In genomic region chr6:139750599-139750998, GRCm38 (mm10) we compare ENCODE assay signal across 20 mouse cellular contexts.
DNase-seq lines count a peak whose midpoint lies in the region; TF ChIP-seq lines count a peak whose summit lies in the region.
"Had no signal": no experiment of that assay in that cellular context is flagged by ENCODE, and none has a peak within 500 bp of the region (broad histone marks: within the 10 kb centered on the region; RNA-seq: fewer than 3 reads in every experiment).

No protein-coding gene starts in this region.

- TF ChIP-seq CTCF in left cerebral cortex, adult 2 months (IDR thresholded peaks at IDR 0.05): no peak

- H3K4me3 ChIP-seq in left cerebral cortex, adult 2 months: no peak overlapping the region
- H3K4me3 ChIP-seq: embryonic facial prominence, embryonic 13.5 days; embryonic facial prominence, embryonic 15.5 days; erythroblast, embryonic 14.5 days; forebrain, embryonic 10.5 days; forebrain, embryonic 12.5 days had no signal

- no peak for DNase-seq in left cerebral cortex, adult 2 months (ENCODE audit: extremely low spot score in 1 of 2, low spot score in 2 of 2)
- no peak for DNase-seq in left cerebral cortex, adult 11 months (ENCODE audit: low spot score)
- peak; percentile 46 for DNase-seq in right cerebral cortex, adult 18-20 months
- no peak for DNase-seq in right cerebral cortex, postnatal 36 days (ENCODE audit: low spot score in 2 of 2)
- peak; percentile 49 for DNase-seq in brain, adult 2 months (ENCODE audit: low read depth, low spot score)
- no peak for DNase-seq in cerebellum, postnatal 10 days
- DNase-seq: adrenal gland, adult 2 months; adrenal gland, postnatal 10 days; adrenal gland, postnatal 25 days; cerebellum, adult 11-12 months; cerebellum, adult 2 months; cerebellum, adult 9-10 months; cerebellum, postnatal 14 days; cerebellum, postnatal 36 days; embryo, embryonic 11 days had no signal

- intact Hi-C loops in left cerebral cortex, adult 2 months (cut with DNase I): no loop called here

- H3K27ac ChIP-seq in left cerebral cortex, adult 2 months: peak overlapping the region; percentile 21; the same call in 1 of the 2 replicates
- H3K27ac ChIP-seq: embryonic facial prominence, embryonic 13.5 days; embryonic facial prominence, embryonic 15.5 days; forebrain, embryonic 10.5 days; forebrain, embryonic 12.5 days had no signal

Comparison
In these comparisons a context has a peak if more than half of its experiments do, and no peak if none do; other contexts are left out.
1. DNase-seq: peak in right cerebral cortex, adult 18-20 months (single experiment) and brain, adult 2 months (single experiment); none in left cerebral cortex, adult 2 months (0 of 2), left cerebral cortex, adult 11 months (single experiment), right cerebral cortex, postnatal 36 days (0 of 2) and cerebellum, postnatal 10 days (0 of 2).